Comparison of ENCODE assay signal across 1 mouse cellular context in the genomic region with DNA sequence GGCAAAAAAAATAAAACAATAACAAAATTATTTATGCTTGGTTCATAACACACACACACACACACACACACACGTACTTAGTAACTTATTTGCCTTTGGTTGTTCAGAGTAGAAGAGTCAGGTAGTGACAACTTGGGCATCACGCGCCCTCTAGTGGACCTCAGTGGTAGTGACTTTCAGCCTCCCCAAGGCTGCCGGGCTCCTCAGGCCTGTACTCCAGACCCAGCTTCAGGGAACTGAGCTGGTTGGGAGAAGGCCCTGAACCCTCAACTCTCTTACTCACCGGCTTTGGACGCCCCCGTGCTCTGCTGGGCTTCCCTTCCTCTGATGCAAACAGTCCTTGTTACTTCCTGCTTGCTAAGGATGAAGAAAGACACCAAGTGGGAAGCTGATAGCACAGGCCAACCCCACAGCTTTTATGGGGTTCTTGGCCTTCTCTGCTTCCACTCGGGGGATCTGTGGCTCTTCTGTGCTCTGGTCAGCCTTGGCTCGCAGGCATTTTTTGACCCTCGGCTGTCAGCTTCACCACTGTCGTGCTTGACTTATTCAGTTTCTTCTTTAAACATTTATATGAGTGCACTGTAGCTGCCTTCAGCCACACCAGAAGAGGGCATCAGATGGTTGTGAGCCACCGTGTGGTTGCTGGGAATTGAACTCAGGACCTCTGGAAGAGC.
A peak's percentile ranks its signal among the peaks of the same experiment; 100 is the strongest.
TF ChIP-seq lines count a peak whose summit lies in the region.

No protein-coding gene starts in this region.

TF ChIP-seq in MEL, 35 proteins besides CTCF, POLR2A, EP300 and RAD21 (continued from another document):
- TF ChIP-seq POLR2AphosphoS5 (IDR thresholded peaks at IDR 0.05; ENCODE audit: borderline replicate concordance, low read depth, low read length) (no peak), POLR2AphosphoS2 (IDR thresholded peaks at IDR 0.05; ENCODE audit: low read length) (no peak), HCFC1 (IDR thresholded peaks at IDR 0.05; ENCODE audit: low read depth, low read length) (no peak), GATA1 (IDR thresholded peaks at IDR 0.05; ENCODE audit: low read depth, low read length) (no peak), MAZ (IDR thresholded peaks at IDR 0.05; ENCODE audit: low read depth, low read length) (no peak), CHD1 (IDR thresholded peaks at IDR 0.05; ENCODE audit: low read depth, low read length) (no peak), MXI1 (IDR thresholded peaks at IDR 0.05; ENCODE audit: low read depth, low read length) (no peak; the same call in none of the 2 replicates), MYC (IDR thresholded peaks at IDR 0.05; ENCODE audit: low read depth, low read length) (0 out of 2 replicates have a peak, but pooled peaks have one; percentile 32), USF2 (IDR thresholded peaks at IDR 0.05; ENCODE audit: borderline replicate concordance in 1 of 2, insufficient read depth in 1 of 2, low read depth in 1 of 2, low read length in 2 of 2) (no peak), SMC3 (IDR thresholded peaks at IDR 0.05; ENCODE audit: low read depth, low read length) (peak; percentile 76), MEF2A (IDR thresholded peaks at IDR 0.05; ENCODE audit: extremely low read depth, insufficient replicate concordance, low read depth, low read length, poor library complexity, severe bottlenecking) (no peak), GABPA (IDR thresholded peaks at IDR 0.05; ENCODE audit: low read depth, low read length) (no peak)
